Mouse (Mus musculus) 3T3-L1 (cell line): Measurements from ENCODE around the gene Mmp24.
"Not testable (repeated sequence)": the region's sequence is repeated elsewhere in the genome, so short reads cannot be mapped to it uniquely, and the experiment has no call there.

Experiments used
- DNase-seq: peaks from one replicate; pipeline ENCODE4 v3.0.0-alpha.2; 2015; ENCODE audit warnings: low read depth, low spot score

The Mmp24 gene

DNA sequence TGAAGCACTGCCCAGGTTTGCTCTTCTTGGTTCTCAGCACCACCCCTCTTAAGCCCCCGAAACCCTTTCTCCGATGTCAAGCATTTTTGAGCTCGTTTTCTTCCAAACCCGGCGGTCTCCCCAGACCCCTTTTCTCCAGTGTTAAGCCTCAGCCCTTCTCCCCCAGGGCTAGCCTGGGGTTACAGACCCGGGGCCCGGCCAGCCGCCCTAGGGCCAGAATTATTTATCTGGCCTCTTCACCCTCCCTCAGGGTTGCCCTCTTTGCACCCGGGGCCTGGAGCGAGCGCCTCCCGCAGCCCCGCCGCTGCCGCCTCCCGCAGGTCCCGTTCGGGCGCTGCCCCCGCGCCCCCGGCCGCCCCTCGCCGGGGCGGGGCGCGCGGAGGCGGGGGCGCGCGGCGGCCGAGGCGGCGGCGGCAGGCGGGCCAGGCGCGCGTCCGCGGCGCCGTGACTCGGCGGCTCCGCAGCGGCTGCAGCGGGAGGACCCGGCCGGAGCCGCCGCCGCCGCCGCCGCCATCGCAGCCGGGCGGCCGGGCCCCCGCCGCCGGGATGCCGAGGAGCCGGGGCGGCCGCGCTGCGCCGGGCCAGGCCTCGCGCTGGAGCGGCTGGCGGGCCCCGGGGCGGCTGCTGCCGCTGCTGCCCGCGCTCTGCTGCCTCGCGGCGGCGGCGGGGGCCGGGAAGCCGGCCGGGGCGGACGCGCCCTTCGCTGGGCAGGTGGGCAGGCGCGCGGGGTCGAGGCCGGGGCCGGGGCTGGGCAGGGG, at the start of gene Mmp24:
Gene Mmp24 (plus strand): TSS at position 416 of the 758 bp plus-strand sequence.
- no peak for DNase-seq

DNA sequence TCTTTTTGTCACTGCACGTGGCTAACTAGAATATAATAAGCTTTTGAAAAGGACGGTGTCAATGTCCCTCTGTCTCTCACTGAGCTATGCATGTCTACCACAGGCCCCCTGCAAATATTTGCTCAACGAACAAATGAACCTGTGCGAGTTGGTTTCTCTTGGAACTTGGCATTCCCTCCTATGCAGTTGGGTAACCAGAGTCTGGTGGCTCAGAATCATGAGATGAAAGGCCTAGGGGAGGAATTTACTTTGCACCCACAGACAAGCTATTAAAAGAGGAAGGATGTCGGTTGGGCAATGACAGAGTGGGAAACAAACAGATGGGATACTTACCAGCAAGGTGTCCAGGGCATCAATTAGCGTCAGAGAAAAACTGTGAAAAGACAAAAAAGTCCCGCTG, 48.8 kb upstream of the Mmp24 start:
- no peak for DNase-seq

DNA sequence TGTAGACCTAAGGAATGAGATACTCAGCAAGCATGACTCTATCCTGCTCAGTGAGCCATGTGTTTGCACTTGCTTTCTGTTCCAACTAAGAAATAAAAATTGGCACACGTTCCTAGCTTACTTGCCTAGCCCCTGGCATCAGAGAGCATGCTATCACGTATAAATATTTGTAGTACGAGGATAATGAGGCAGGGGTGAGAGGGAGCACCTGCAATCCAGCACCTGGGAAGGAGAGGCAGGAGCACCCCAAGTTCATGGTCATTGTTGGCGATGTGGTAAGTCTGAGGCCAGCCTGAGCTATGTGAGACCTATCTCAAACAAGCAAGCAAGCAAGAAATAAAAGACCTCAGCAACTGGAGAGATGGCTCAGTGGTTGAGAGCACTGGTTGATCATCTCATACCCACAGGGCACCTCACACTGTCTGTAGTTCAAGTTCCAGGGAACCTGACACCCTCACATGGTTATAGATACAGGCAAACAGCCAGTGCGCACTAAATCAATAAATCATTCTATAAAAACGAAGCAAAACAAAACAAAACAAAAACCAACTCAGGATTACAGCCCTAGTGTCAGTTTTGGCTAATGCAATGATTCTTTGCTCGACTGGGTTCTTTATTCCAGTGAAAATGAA, 47.3 kb upstream of the Mmp24 start:
- DNase-seq = no peak

DNA sequence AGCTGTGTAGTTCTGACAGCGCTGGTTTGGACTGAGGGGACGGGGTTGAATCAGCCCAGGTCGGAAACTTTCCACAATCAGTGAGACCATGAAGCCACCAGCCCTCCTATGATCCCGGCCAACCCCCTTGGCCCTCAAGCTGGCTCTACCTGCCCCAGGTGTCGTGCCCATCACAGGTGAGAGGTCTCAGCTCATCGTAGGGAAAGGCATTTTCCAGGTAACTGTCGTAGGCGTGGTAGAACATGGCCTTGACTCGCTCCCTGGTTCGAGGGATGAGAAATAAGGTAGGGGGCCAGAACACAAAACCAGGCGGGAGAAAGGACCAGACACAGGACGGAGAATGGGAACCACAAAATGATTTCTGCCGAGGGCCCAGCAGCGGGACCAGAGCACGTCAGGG, 46.4 kb upstream of the Mmp24 start:
- no peak for DNase-seq

DNA sequence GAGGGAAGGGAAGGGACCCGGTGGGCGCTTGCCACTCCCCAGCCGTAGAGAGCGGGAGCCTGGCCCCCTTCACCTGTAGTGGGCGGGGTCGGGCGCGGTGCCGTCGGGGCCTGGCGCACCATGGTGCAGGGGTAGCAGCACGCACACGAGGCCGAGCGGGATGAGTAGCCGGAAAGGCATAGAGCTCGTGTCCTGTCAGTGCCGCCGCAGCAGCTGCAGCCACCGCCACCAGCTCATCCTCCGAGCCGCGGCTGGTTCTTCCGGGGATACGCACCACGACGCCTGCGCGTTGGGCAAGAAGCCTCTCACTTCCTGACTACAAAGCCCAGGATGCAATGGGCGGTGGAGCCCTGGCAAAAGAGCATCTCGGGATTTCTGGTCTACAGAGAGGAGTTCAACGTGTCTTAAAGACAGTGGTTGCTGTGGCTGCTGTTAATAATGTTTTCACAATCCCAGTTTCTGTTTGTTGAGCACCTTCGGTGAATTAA, 45.9 kb upstream of the Mmp24 start, which contains the start of gene Edem2:
Gene Edem2 (minus strand): TSS at position 318 of the 488 bp plus-strand sequence.
- DNase-seq = peak; percentile 95

DNA sequence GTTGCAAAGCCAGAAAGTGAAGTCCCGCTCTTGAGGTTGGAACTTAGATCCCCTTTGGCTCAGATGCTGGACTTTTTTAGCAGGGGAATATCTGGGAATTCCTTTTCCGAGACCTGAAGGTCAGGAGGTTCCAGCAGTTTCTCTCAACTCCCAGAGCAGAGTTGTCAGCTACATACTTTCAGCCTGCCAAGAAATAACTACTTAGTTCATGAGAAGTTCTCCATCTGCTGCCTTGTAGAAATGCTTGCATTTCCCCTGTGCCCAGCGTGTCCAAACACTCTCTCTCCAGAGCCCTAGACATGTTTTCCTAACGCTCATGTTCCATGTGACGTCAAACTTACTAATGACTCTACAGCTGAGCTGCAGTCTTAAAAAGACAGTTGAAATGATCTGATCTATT, 40.1 kb upstream of the Mmp24 start:
- DNase-seq = no peak

DNA sequence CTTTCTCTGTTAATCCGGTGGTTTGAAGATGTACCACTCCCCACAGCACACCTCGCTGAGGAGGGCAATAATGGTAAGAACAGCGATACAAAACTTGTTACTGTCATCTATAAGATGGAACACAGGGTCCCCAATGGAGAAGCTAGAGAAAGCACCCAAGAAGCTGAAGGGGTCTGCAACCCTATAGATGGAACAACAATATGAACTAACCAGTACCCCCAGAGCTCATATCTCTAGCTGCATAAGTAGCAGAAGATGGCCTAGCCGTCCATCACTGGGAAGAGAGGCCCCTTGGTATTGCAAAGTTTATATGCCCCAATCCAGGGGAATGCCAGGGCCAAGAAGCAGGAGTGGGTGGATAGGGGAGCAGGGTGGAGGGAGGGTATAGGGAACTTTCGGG, 39.4 kb upstream of the Mmp24 start, which contains the start of gene Gm17581:
Gene Gm17581 (minus strand): TSS at position 101 of the 400 bp plus-strand sequence.
- DNase-seq = not testable (repeated sequence)

DNA sequence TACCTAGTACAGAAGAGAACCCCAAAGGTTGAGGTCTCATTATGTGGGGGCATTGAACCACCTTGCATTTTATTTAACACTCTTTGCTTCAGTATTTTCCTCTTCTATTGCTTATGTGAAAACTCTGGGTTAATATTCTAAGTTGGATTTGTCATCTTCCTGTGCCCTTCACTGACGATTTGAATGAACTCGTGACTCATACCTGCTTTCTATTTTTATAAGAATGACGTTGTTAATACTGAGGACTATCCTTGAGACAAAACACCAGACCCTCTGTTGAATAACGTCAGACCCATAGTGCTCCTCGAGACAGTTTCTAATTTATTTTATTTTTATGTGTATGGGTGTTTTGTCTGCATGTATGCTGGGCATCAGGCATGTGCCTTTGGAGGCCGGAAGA, 38.2 kb upstream of the Mmp24 start:
- DNase-seq = peak; percentile 49

DNA sequence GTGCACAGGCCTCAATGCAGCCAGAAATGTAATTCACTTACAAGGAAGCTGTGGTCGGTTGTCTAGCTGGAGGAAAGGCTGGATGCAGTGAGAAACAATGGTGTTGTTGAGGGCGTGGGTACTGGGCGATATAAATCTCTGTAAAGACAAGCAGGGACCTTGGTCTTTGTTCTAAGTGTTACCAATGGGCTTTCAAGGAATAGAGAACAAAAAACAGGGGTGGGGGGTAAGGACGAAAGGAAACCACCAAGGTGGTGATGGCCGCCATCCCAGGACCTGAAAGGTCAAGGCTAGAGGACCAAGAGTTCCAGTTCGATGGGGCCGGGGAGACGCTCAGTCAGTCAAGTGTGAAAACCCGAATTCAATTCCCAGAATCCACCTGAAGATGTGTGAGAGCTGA, 37.3 kb upstream of the Mmp24 start:
- DNase-seq = no peak

DNA sequence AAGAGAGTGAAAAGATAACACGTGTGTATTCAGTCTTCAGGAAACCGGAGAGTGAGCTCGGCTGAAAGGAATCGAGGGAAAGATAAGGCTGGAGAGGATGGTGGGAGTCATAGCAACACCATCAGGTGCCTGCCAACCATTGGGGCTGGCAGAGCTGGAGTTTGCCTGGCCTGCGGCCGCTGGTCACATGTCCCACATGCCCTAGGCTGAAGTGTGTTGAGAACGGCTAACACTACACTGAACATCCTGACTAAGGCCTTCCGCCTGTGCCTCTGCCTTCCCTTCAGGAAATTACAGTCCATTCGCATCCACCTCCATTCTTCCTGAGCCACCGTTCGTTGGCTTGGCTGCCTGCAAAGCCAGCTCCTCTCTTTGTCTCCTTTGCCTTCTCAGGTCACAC, 32.9 kb upstream of the Mmp24 start:
- no peak for DNase-seq

DNA sequence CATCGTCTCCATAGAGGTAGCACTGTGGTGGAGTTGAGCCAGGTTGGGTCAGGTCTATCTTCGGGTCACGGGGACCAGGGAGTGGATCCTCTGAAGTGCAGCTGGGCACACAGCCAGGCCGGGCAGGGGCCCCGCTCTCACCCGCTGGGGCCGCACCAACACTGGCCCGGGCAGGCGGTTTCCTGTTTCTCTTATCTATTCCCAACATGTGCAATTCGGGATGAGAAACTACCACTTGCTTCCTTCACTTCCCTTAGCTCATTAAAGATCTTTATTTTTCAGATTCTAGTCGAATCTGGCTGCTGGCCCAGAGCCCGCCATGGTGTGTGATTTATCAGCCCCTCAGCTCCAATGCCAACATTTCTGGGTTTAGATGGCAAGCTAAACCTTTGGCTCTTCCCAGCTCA, 32.2 kb upstream of the Mmp24 start:
- peak; percentile 81 for DNase-seq

DNA sequence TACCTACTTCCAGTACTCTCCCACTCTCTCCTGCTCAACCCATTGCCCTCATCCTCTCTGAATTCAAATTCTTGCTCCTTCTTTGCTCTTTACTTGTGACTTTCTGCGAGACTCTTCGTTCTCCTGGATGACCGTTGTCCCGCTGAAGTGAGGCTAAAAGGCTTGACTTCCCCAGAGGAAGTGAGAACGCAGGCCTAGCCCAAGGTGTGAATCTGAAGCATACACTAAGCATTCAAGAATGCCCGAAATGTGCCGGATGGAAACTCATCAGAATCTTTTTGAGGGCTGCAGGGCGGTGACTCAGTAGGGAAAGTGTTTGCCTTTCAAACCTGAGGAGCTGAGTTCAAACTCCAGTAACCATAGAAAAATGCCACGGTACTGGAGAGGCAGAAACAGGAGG, 31.8 kb upstream of the Mmp24 start:
- DNase-seq = peak; percentile 64

DNA sequence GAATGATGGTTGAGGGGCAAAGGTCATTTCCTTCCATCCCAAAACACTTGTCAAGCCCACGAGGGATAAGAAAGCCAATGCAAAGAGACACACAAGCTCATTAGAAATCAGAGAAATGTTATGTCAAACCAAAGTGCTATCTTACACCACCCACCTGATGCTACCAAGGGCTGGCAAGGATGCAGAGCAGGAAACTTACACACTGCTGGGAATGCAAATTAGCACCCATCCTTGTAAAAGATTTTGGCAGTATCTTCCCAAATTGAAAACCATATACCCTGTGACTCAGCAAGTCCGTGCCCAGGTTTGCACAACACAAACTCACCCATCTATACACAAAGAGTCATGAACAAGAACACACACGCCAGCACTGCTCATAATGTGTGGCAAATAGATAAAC, 29.7 kb upstream of the Mmp24 start:
- DNase-seq = no peak

DNA sequence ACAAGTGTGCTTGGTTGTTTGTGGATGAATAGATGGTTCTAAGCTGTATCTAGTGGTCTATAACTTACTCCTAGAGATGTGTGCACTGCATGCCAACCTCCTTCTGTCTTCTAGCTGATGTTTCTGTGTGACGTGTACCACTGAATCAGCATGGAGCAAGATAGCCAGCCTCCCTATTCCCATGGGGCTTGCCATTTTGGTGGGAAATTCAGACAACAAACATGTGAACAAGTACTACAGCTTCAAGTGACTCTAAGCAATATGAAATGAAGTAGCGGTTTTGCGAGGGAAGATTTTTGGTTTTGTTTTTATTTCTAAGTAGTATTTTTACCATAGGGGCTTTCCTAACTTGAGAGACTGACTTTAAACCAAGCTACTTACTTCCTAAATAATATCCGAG, 25.7 kb upstream of the Mmp24 start:
- DNase-seq = no peak

DNA sequence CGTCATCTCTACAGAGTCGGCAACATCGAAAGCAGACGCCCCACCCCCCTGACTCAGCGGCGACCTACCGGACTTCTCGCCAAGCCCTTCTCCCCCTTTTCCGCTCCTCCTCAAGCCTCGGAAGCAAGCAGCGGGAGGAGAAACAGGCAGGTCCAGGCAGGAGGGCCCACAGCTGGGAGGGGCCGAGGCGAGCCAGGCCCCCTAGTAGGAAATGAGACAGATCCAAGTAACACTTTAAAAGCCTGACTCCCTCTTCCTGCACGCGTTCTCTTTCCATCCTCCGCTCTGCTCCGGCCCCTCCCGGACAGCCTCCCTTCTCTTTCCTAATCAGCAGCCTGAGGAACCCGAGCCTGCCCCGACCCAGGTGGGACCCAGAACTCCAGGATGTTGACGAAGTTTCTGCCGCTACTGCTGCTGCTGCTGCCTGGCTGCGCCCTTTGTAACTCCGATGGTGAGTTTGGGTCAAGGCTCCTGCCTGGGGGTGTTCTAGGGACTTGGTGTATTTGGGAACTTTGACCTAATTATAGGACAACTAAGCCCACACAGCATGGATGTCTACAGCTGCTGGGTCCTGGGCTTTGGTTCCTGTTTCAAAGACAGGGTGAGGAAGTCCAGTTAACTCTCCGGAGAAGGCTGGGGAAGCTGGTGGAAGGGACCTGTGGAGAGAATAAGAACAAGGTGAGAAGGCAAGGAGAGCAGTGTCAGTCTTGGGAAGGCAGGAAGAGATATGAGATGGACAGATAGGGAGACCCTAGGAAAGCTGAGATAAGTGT, 23.9 kb upstream of the Mmp24 start, which contains the start of gene Procr:
Gene Procr (plus strand): TSS at position 104 of the 773 bp plus-strand sequence.
- peak; percentile 70 for DNase-seq

DNA sequence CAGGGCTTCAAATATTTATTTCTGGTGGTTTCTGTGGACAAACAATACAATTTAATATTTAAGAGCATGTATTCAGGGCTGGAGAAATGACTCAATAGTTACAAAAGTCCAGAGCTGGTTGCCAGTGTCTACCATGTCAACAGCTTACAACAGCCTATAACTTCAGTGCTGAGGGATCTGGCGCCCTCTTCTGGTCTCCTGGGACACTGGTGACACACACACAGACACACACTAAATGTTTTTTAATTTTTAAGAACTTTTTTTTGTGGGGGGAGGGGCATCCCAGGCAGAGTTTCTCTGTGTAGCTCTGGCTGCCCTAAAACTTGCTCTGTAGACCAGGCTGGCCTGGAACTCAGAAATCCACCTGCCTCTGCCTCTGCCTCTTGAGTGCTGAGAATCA, 19.4 kb upstream of the Mmp24 start:
- DNase-seq = peak; percentile 86

DNA sequence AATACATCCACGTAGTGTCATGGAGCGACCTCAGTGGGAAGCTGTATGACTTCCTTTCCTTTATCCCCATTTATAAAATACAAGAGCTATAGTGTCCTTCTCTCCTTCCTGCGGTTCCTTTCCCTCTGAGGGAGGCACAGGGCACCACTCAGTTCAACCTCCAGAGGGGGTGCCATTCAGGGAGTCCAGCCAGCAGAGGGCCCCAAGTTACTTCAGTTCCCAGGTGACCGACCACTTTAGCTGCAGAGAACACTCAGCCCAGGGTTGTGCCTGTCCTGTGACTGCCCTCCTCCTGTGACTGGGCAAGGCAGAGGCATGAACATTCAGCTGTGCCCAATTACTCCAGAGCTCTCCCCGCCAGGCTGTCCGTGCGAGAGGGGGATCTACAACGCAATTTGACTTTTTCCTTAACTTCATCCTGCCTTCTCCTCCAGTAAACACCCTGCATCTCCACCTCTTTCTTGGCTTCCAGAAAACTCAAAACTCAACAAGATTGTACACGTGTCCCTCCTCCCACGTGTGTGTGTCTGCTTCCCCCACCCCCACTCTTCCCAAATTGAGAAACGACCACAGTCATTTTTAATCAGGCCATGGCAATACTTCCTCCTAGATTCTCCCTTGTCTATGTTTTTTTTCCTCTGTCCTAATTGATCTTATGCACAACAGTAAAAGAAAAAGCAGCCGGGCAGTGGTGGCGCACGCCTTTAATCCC, 18.1 kb upstream of the Mmp24 start:
- DNase-seq = peak; percentile 22

DNA sequence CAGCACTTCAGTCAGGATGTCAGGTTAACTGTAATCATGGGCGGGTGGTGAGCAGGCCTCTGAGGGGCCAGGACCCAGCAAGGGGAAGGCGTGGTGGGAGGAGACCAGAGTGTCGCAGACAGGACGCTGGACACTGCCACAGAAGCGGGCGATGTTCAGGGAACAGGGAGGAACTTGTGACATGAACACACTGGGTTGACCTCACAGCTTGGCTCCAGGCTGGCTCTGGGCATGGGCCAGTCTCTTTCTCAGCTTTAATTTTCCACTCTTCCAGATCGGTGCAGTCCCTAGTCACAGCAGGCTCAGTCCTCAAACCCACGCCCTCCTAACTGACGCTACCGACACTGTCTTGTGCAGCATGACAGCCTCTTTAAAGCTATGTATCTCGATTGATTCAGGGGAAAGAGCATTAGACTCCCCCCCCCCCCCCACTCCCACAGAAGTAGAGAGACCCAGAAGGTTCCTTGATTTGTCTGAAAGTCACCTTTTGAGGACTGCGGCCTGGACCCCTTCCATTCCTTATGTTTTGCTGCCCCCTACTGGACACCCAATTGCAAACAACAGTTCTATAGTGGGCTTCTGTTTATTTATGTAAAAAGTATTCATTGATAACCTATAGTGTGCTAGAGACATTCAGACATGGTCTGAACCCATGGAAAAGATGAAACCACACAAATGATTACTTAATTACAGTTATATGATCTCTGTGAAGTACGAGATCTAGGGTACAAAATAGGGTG, 10.3 kb upstream of the Mmp24 start:
- peak; percentile 89 for DNase-seq

DNA sequence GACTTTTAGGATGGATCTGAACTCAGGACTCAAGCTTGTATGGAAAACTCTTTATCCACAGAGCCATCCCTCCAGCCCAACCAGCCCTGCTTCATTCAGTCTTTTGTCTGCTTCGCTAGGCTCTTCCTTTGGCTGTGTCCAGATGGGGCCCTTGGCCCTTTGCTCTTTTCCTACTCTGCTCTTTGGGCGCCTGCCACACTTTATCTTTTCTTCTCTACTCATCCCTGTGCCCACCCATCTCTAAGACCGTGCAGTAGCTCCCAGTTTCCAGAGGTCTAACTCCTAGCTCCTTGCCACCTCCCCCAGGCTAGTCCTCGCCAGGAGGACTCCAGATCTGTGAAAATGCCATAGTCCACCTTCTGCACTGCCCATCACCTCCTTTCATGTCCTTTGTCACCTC, 1.5 kb upstream of the Mmp24 start:
- no peak for DNase-seq

DNA sequence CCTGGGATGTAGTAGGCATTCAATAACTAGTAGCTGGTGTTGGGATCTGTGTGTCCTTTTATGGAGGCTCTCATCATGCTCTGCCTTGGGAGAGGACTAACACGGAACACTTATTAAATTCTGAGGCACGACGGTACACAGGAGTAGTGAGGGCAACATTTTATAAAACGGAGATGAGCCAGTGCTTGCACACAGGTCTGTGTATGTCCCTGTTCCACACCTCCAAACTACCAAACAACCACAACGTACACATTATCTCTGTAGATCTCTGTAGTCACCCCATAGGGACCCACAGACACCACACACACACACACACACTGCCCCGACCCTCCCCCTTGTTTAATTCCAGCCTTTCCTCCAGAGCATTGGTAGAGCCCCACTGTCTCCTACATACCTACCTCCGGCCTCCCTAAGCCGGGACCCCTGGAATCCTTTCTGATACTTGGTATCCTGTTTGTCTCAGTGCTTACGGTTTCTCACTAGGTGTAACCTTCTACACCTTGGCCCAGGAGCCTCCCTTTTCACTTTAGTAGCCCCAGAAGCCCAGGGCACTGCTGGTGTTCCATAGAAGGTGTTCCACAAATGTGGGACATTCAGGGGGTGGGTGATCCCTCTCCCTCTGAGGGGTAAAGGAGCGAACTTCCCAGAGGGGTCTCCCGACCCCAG, 748 bp upstream of the Mmp24 start:
- DNase-seq = no peak
